Mouse (Mus musculus) subcutaneous adipose tissue, adult 2 months (tissue): ENCODE data around the gene Dusp6. TPM values are rescaled to one million over a fixed set of nuclear protein-coding genes. Genes with fewer than 3 reads are reported as not detected.

Experiments
- polyA plus RNA-seq: library from polyadenylated mRNA; depleted of rRNA; stranded (reverse); fragments of >200 nt; gene quantifications from 2 replicates; pipeline ENCODE4 v1.2.3, GENCODE M21; 2012; ENCODE audit warnings: low replicate concordance; rRNA removed

Dusp6 gene
- polyA plus RNA-seq: 44.6 and 46.9 TPM in 2 replicates

DNA sequence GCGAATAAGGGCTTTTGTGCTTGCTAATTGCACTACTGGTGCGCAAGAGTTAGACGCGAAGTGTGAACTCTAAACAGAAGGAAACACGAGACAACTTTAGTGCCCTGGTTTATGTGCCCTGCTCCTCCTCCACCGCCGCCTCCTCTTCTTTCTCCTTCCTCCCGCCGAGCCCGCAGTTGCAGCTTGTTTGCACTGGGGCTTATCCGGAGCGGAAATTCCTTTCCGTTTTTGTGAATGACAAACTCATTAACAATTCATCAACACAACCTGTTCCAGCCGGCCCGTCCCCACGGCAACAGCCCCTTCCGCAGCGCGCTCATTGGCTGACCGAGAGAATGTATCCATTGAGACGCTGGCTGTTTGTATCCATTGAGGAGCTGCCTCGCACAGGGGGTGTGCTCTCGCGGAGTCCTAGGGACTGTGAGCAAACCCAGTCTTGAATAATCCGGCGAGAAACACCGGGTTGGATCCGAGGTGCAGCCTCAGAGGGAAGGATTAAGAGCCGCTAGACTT lies at the start of gene Dusp6:
TSS of gene Dusp6 (plus strand) at position 365 of the 513 bp plus-strand sequence.

Other genes starting within 250 kb of the Dusp6 start
- gene Poc1b, start 156.2 kb upstream of the Dusp6 start, polyA plus RNA-seq: 5.9 and 11.0 TPM in 2 replicates
- gene Galnt4, start 155.1 kb upstream of the Dusp6 start, polyA plus RNA-seq: 2.0 and 4.6 TPM in 2 replicates
- gene Phxr2, start 136.9 kb upstream of the Dusp6 start, polyA plus RNA-seq: not detected in 2 replicates